11 mouse cellular contexts compared by ENCODE assay signal in the genomic region with DNA sequence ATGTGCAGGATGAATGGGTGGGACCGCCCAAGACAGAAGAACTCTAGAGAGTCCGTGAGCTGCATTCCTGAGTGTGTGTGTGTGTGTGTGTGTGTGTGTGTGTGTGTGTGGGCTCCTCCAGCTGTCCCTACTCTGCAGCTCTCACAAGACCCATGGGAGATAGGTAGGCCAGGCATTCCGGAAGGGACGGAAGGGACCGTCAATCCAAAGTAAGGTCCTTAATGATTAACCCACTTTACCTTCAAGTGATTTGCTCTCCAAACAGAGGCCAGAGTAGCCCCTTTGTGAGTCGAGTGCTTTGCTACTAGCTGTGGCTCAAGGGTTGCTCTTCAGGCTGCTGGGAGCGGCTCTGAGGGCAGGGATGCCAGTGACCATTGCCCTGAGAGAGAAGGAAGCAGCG. TPM values are rescaled to one million over a fixed set of nuclear protein-coding genes. Genes with fewer than 3 reads are reported as not detected.
DNase-seq lines count a peak whose midpoint lies in the region; ATAC-seq lines count a peak whose summit lies in the region.
"Had no signal": no experiment of that assay in that cellular context is flagged by ENCODE, and none has a peak within 500 bp of the region (broad histone marks: within the 10 kb centered on the region; RNA-seq: fewer than 3 reads in every experiment).

No protein-coding gene starts in this region.

- peak; percentile 29 for DNase-seq in kidney, adult 18-20 months
- DNase-seq in kidney, postnatal 4 days: peak; percentile 35 to 61
- peak; percentile 88 for DNase-seq in lung, postnatal 25 days (ENCODE audit: low spot score)
- no peak for DNase-seq in spleen, adult 18-20 months
- DNase-seq in urinary bladder, postnatal 4 days (ENCODE audit: low spot score in 2 of 2): no peak
- DNase-seq: right cerebral cortex, adult 18-20 months had no signal

- H3K36me3 ChIP-seq in intestine, embryonic 15.5 days: no peaks in the 10 kb centered on the region
- H3K36me3 ChIP-seq: neural tube, embryonic 15.5 days had no signal

- peaks cover 25% of the 10 kb centered on the region for H3K4me1 ChIP-seq in intestine, embryonic 15.5 days (replicated peaks)

- peak overlapping the region; percentile 77 for H3K27ac ChIP-seq in intestine, embryonic 15.5 days
- H3K27ac ChIP-seq: limb, embryonic 12.5 days; macrophage; neural tube, embryonic 15.5 days had no signal

- 45% methylated on average over 8 of the region's 8 CpGs for WGBS in intestine, embryonic 15.5 days

- ATAC-seq in intestine, embryonic 15.5 days: peak; percentile 83
- no peak for ATAC-seq in erythroid progenitor cell, adult 5-6 weeks (replicated peaks; ENCODE audit: low FRiP score, poor library complexity, severe bottlenecking)

- no peak overlapping the region for H3K9ac ChIP-seq in intestine, embryonic 15.5 days
- H3K9ac ChIP-seq: limb, embryonic 12.5 days; neural tube, embryonic 15.5 days had no signal

- no peaks in the 10 kb centered on the region for H3K9me3 ChIP-seq in intestine, embryonic 15.5 days
- H3K9me3 ChIP-seq: limb, embryonic 12.5 days; neural tube, embryonic 15.5 days had no signal

- no peak overlapping the region for H3K4me3 ChIP-seq in intestine, embryonic 15.5 days (replicated peaks)
- H3K4me3 ChIP-seq: limb, embryonic 12.5 days; neural tube, embryonic 15.5 days had no signal

- H3K27me3 ChIP-seq in intestine, embryonic 15.5 days (replicated peaks): no peaks in the 10 kb centered on the region
- H3K27me3 ChIP-seq: limb, embryonic 12.5 days; neural tube, embryonic 15.5 days had no signal

- no peak overlapping the region for H3K4me2 ChIP-seq in intestine, embryonic 15.5 days (replicated peaks)
- H3K4me2 ChIP-seq: limb, embryonic 12.5 days; neural tube, embryonic 15.5 days had no signal

RNA-seq across cellular contexts. Expression of a gene that starts 59.7 kb away (rescaled TPM):
- 9.1 and 9.9 TPM in 2 replicates for polyA plus RNA-seq in intestine, embryonic 15.5 days (2015; fragmentation: Nextera tagmentation; extraction: Ambion mirVana)
- total RNA-seq in erythroid progenitor cell, adult 5-6 weeks (2015; ENCODE audit: low replicate concordance): not detected in 2 replicates
- total RNA-seq in erythroid progenitor cell, adult 5-6 weeks (2017; ENCODE audit: low replicate concordance): not detected in 2 replicates
- polyA plus RNA-seq: macrophage had no signal

Comparison
In these comparisons a context has a peak if more than half of its experiments do, and no peak if none do; other contexts are left out.
1. DNase-seq: peak in kidney, adult 18-20 months (single experiment), kidney, postnatal 4 days (2 of 2) and lung, postnatal 25 days (single experiment); none in spleen, adult 18-20 months (0 of 2) and urinary bladder, postnatal 4 days (0 of 2).